Mouse (Mus musculus) lung, postnatal 0 days (tissue): ENCODE data around the gene Fez2.

Source experiments
- CTCF ChIP-seq: IDR thresholded peaks from 2 replicates; pipeline ENCODE4 v1.5.1; 2016; ENCODE audit warnings: antibody characterized with exemption, mild to moderate bottlenecking
- EP300 ChIP-seq: IDR thresholded peaks from 2 replicates; pipeline ENCODE4 v1.6.1; 2016; ENCODE audit warnings: antibody characterized with exemption, mild to moderate bottlenecking, control low read depth

GRCm38 (mm10) chr17:78451332-78451793, 33.4 kb upstream of the Fez2 start:
- TF ChIP-seq CTCF (no peak), EP300 (no peak)
